ENCODE assay signal across 14 mouse cellular contexts in genomic region chr19:10055783-10056660, GRCm38 (mm10). TPM values are rescaled to one million over a fixed set of nuclear protein-coding genes. Genes with fewer than 3 reads are reported as not detected.
DNase-seq lines count a peak whose midpoint lies in the region; ATAC-seq lines count a peak whose summit lies in the region.
"Had no signal": no experiment of that assay in that cellular context is flagged by ENCODE, and none has a peak within 500 bp of the region (broad histone marks: within the 10 kb centered on the region; RNA-seq: fewer than 3 reads in every experiment).

No protein-coding gene starts in this region.

- no peak overlapping the region for H3K4me2 ChIP-seq in midbrain, embryonic 11.5 days
- H3K4me2 ChIP-seq in midbrain, embryonic 15.5 days = no peak overlapping the region
- H3K4me2 ChIP-seq: forebrain, embryonic 13.5 days; heart, embryonic 13.5 days had no signal

- no peak overlapping the region for H3K4me3 ChIP-seq in midbrain, embryonic 11.5 days (ENCODE audit: low read depth, low read length)
- H3K4me3 ChIP-seq in midbrain, embryonic 15.5 days = no peak overlapping the region
- H3K4me3 ChIP-seq: forebrain, embryonic 13.5 days; heart, embryonic 13.5 days had no signal

- no peaks in the 10 kb centered on the region; the same call in 1 of the 2 replicates for H3K36me3 ChIP-seq in midbrain, embryonic 11.5 days (ENCODE audit: control insufficient read depth, insufficient read depth, low read length)
- H3K36me3 ChIP-seq in midbrain, embryonic 15.5 days (replicated peaks) = peaks cover 3% of the 10 kb centered on the region; the same call in 1 of the 2 replicates

- 87% methylated on average over 22 of the region's 22 CpGs for WGBS in midbrain, embryonic 11.5 days
- 85% methylated on average over 22 of the region's 22 CpGs for WGBS in midbrain, embryonic 15.5 days

- no peaks in the 10 kb centered on the region for H3K27me3 ChIP-seq in midbrain, embryonic 11.5 days (ENCODE audit: control insufficient read depth, insufficient read depth, low read length)
- H3K27me3 ChIP-seq in midbrain, embryonic 15.5 days (replicated peaks) = no peaks in the 10 kb centered on the region
- H3K27me3 ChIP-seq: forebrain, embryonic 13.5 days; heart, embryonic 13.5 days; megakaryocyte, embryonic 14.5 days had no signal

- ATAC-seq in midbrain, embryonic 11.5 days (ENCODE audit: low FRiP score) = no peak
- ATAC-seq in midbrain, embryonic 15.5 days (replicated peaks) = no peak
- ATAC-seq: forebrain, embryonic 13.5 days had no signal

- H3K4me1 ChIP-seq in midbrain, embryonic 11.5 days (ENCODE audit: control insufficient read depth, insufficient read depth, low read length) = no peaks in the 10 kb centered on the region; the same call in 1 of the 2 replicates
- H3K4me1 ChIP-seq in midbrain, embryonic 15.5 days = peaks cover 4% of the 10 kb centered on the region; the same call in 1 of the 2 replicates

- intact Hi-C loops in heart, postnatal 36 days (cut with DNase I) = no loop called here

- no peak overlapping the region for H3K27ac ChIP-seq in midbrain, embryonic 11.5 days (ENCODE audit: low read depth, low read length)
- H3K27ac ChIP-seq in midbrain, embryonic 15.5 days = no peak overlapping the region
- H3K27ac ChIP-seq: forebrain, embryonic 13.5 days; heart, embryonic 13.5 days had no signal

- peak; percentile 88 for DNase-seq in heart, adult 11 months
- no peak for DNase-seq in heart, postnatal 36 days
- peak; percentile 69 for DNase-seq in midbrain, embryonic 11.5 days (ENCODE audit: low spot score, missing footprints)
- peak; percentile 85 for DNase-seq in kidney, adult 9 months
- DNase-seq in spleen, postnatal 4 days (ENCODE audit: low spot score in 2 of 2) = no peak
- DNase-seq in retina, embryonic 14.5 days (ENCODE audit: low spot score) = no peak
- DNase-seq: cerebellum, adult 9-10 months; gastrocnemius, postnatal 25 days; liver; thymus, postnatal 25 days had no signal

- H3K9ac ChIP-seq in midbrain, embryonic 11.5 days (ENCODE audit: low read length) = no peak overlapping the region
- H3K9ac ChIP-seq in midbrain, embryonic 15.5 days = no peak overlapping the region
- H3K9ac ChIP-seq: forebrain, embryonic 13.5 days; heart, embryonic 13.5 days had no signal

- no peaks in the 10 kb centered on the region for H3K9me3 ChIP-seq in midbrain, embryonic 11.5 days (ENCODE audit: control insufficient read depth, low read length)
- no peaks in the 10 kb centered on the region for H3K9me3 ChIP-seq in midbrain, embryonic 15.5 days
- H3K9me3 ChIP-seq: forebrain, embryonic 13.5 days; heart, embryonic 13.5 days; megakaryocyte, embryonic 14.5 days had no signal

RNA-seq across cellular contexts. Expression of gene Fads3, which starts 14.7 kb away (rescaled TPM):
- 10 to 100 TPM; 37.8 to 39.8 TPM for total RNA-seq in heart, postnatal 36 days (2021)
- 5.0 and 5.1 TPM in 2 replicates for polyA plus RNA-seq in midbrain, embryonic 11.5 days (2014; fragmentation: Nextera tagmentation; extraction: Ambion mirVana)
- polyA plus RNA-seq in midbrain, embryonic 15.5 days (2015; fragmentation: Nextera tagmentation; extraction: Ambion mirVana) = 25.8 and 27.1 TPM in 2 replicates

RNA-seq across cellular contexts. Expression of gene Fads2, which starts 45.5 kb away (rescaled TPM):
- 1 to 10 TPM; 4.8 to 6.8 TPM for total RNA-seq in heart, postnatal 36 days (2021)
- 76.4 and 80.5 TPM in 2 replicates for polyA plus RNA-seq in midbrain, embryonic 11.5 days (2014; fragmentation: Nextera tagmentation; extraction: Ambion mirVana)
- polyA plus RNA-seq in midbrain, embryonic 15.5 days (2015; fragmentation: Nextera tagmentation; extraction: Ambion mirVana) = 215 and 222 TPM in 2 replicates

RNA-seq across cellular contexts. Expression of gene Rab3il1, which starts 54.6 kb away (rescaled TPM):
- 1 to 10 TPM; 7.9 to 8.7 TPM for total RNA-seq in heart, postnatal 36 days (2021)
- 36.8 and 40.1 TPM in 2 replicates for polyA plus RNA-seq in midbrain, embryonic 11.5 days (2014; fragmentation: Nextera tagmentation; extraction: Ambion mirVana)
- 24.5 and 29.2 TPM in 2 replicates for polyA plus RNA-seq in midbrain, embryonic 15.5 days (2015; fragmentation: Nextera tagmentation; extraction: Ambion mirVana)

RNA-seq across cellular contexts. Expression of gene Best1, which starts 54.6 kb away (rescaled TPM):
- total RNA-seq in heart, postnatal 36 days (2021) = under 1 TPM; 0.11 to 0.14 TPM
- 1.3 and 1.5 TPM in 2 replicates for polyA plus RNA-seq in midbrain, embryonic 11.5 days (2014; fragmentation: Nextera tagmentation; extraction: Ambion mirVana)
- 1.7 and 3.2 TPM in 2 replicates for polyA plus RNA-seq in midbrain, embryonic 15.5 days (2015; fragmentation: Nextera tagmentation; extraction: Ambion mirVana)

Comparison
In these comparisons a context has a peak if more than half of its experiments do, and no peak if none do; other contexts are left out.
1. DNase-seq: peak in heart, adult 11 months (single experiment), midbrain, embryonic 11.5 days (single experiment) and kidney, adult 9 months (single experiment); none in heart, postnatal 36 days (0 of 2), spleen, postnatal 4 days (0 of 2) and retina, embryonic 14.5 days (single experiment).